Mouse (Mus musculus): ENCODE data around the gene Plod1. TPM values are rescaled to one million over a fixed set of nuclear protein-coding genes. Genes with fewer than 3 reads are reported as not detected.

Plod1 gene
- total RNA-seq, 1 experiment: 26.2 TPM

GRCm38 (mm10) chr4:147935904-147936303 is 663 bp downstream of the Plod1 start:
- Histone ChIP-seq H3K9ac (ENCODE audit: insufficient read depth, low read depth, low read length, poor library complexity, severe bottlenecking) (peak overlapping the region; percentile 88), H3K4me3 (ENCODE audit: insufficient read depth in 1 of 2, low read depth in 1 of 2, low read length in 2 of 2, poor library complexity in 1 of 2, severe bottlenecking in 1 of 2) (peak overlapping the region; percentile 68 to 90), H3K36me3 (ENCODE audit: control insufficient read depth, insufficient read depth, low read length, poor library complexity, severe bottlenecking) (no peaks in the 10 kb centered on the region; the same call in 1 of the 2 replicates), H3K9me3 (ENCODE audit: control insufficient read depth, insufficient read depth, low read depth, low read length) (no peaks in the 10 kb centered on the region), H3K4me1 (ENCODE audit: control insufficient read depth in 2 of 2, insufficient read depth in 2 of 2, low read length in 2 of 2, poor library complexity in 1 of 2) (peaks cover 11 to 20% of the 10 kb centered on the region in 2 experiments), H3K27ac (ENCODE audit: insufficient read depth, low read depth, low read length, poor library complexity, severe bottlenecking) (no peak overlapping the region)
- DNase-seq (ENCODE audit: low read depth, low spot score): no peak
- in situ Hi-C loops (cut with MboI; ENCODE audit: low sequenced_read_pairs in 2 of 2, unreplicated experiment in 2 of 2): no loop called here
- no peak for TF ChIP-seq CHD2 (IDR thresholded peaks at IDR 0.05; ENCODE audit: low read depth, low read length)
- no peak for TF ChIP-seq MAFK (IDR thresholded peaks at IDR 0.05; ENCODE audit: insufficient read depth, low read depth, low read length)
- TF ChIP-seq ZNF384 (IDR thresholded peaks at IDR 0.05; ENCODE audit: low read depth, low read length): no peak
- TF ChIP-seq ZC3H11A (IDR thresholded peaks at IDR 0.05; ENCODE audit: borderline replicate concordance, low read depth, low read length): no peak
- TF ChIP-seq HCFC1 (IDR thresholded peaks at IDR 0.05; ENCODE audit: borderline replicate concordance, insufficient read depth, low read length): no peak

- no peak for DNase-seq (ENCODE audit: low read depth, low spot score)
- Histone ChIP-seq H3K4me3 (ENCODE audit: insufficient read depth in 1 of 2, low read depth in 1 of 2, low read length in 2 of 2, poor library complexity in 1 of 2, severe bottlenecking in 1 of 2) (no peak overlapping the region), H3K27ac (ENCODE audit: insufficient read depth, low read depth, low read length, poor library complexity, severe bottlenecking) (no peak overlapping the region), H3K9me3 (ENCODE audit: control insufficient read depth, insufficient read depth, low read depth, low read length) (no peaks in the 10 kb centered on the region), H3K36me3 (ENCODE audit: control insufficient read depth, insufficient read depth, low read length, poor library complexity, severe bottlenecking) (no peaks in the 10 kb centered on the region; the same call in 1 of the 2 replicates), H3K9ac (ENCODE audit: insufficient read depth, low read depth, low read length, poor library complexity, severe bottlenecking) (no peak overlapping the region), H3K4me1 (ENCODE audit: control insufficient read depth in 2 of 2, insufficient read depth in 2 of 2, low read length in 2 of 2, poor library complexity in 1 of 2) (peaks cover 8 to 18% of the 10 kb centered on the region in 2 experiments)
- TF ChIP-seq CHD2 (IDR thresholded peaks at IDR 0.05; ENCODE audit: low read depth, low read length): no peak
- no peak for TF ChIP-seq HCFC1 (IDR thresholded peaks at IDR 0.05; ENCODE audit: borderline replicate concordance, insufficient read depth, low read length)
- no peak for TF ChIP-seq ZC3H11A (IDR thresholded peaks at IDR 0.05; ENCODE audit: borderline replicate concordance, low read depth, low read length)
- in situ Hi-C loops (cut with MboI; ENCODE audit: low sequenced_read_pairs in 2 of 2, unreplicated experiment in 2 of 2): no loop called here
Observed at GRCm38 (mm10) chr4:147934611-147935010, 2.0 kb downstream of the Plod1 start.

DNA sequence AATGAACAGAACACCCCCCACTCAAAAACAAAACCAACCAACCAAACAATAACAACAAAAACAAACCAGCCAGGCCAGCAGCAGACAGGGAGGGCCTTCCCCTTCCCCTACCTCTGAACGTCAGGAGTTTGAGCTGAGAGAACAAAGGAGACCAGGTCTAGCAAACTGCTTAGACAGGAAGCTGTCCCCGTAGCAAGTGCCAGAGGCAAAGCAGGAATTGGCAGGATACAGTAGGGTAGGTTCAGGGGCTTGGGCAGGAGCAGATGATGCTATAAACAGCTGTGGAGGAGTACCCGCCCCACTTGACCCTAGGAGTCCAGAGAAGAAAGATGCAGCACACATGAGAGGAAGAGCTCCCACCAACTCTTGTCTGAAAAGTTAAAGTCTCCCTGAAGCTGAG is 2.4 kb downstream of the Plod1 start:
- Histone ChIP-seq H3K4me1 (ENCODE audit: control insufficient read depth in 2 of 2, insufficient read depth in 2 of 2, low read length in 2 of 2, poor library complexity in 1 of 2) (peaks cover 8 to 18% of the 10 kb centered on the region in 2 experiments), H3K9me3 (ENCODE audit: control insufficient read depth, insufficient read depth, low read depth, low read length) (no peaks in the 10 kb centered on the region), H3K4me3 (ENCODE audit: insufficient read depth in 1 of 2, low read depth in 1 of 2, low read length in 2 of 2, poor library complexity in 1 of 2, severe bottlenecking in 1 of 2) (no peak overlapping the region), H3K9ac (ENCODE audit: insufficient read depth, low read depth, low read length, poor library complexity, severe bottlenecking) (no peak overlapping the region), H3K36me3 (ENCODE audit: control insufficient read depth, insufficient read depth, low read length, poor library complexity, severe bottlenecking) (no peaks in the 10 kb centered on the region; the same call in 1 of the 2 replicates), H3K27ac (ENCODE audit: insufficient read depth, low read depth, low read length, poor library complexity, severe bottlenecking) (no peak overlapping the region)
- no peak for TF ChIP-seq HCFC1 (IDR thresholded peaks at IDR 0.05; ENCODE audit: borderline replicate concordance, insufficient read depth, low read length)
- TF ChIP-seq CHD2 (IDR thresholded peaks at IDR 0.05; ENCODE audit: low read depth, low read length): no peak
- TF ChIP-seq MAFK (IDR thresholded peaks at IDR 0.05; ENCODE audit: insufficient read depth, low read depth, low read length): no peak
- TF ChIP-seq ZNF384 (IDR thresholded peaks at IDR 0.05; ENCODE audit: low read depth, low read length): no peak
- TF ChIP-seq ZC3H11A (IDR thresholded peaks at IDR 0.05; ENCODE audit: borderline replicate concordance, low read depth, low read length): no peak
- in situ Hi-C loops (cut with MboI; ENCODE audit: low sequenced_read_pairs in 2 of 2, unreplicated experiment in 2 of 2): no loop called here
- no peak for DNase-seq (ENCODE audit: low read depth, low spot score)

GRCm38 (mm10) chr4:147930946-147931345 is 5.6 kb downstream of the Plod1 start:
- H3K9me3 ChIP-seq (ENCODE audit: control insufficient read depth, insufficient read depth, low read depth, low read length): no peaks in the 10 kb centered on the region
- H3K36me3 ChIP-seq (ENCODE audit: control insufficient read depth, insufficient read depth, low read length, poor library complexity, severe bottlenecking): no peaks in the 10 kb centered on the region; the same call in 1 of the 2 replicates
- DNase-seq (ENCODE audit: low read depth, low spot score): no peak
- no peak overlapping the region for H3K4me3 ChIP-seq (ENCODE audit: insufficient read depth in 1 of 2, low read depth in 1 of 2, low read length in 2 of 2, poor library complexity in 1 of 2, severe bottlenecking in 1 of 2)
- H3K9ac ChIP-seq (ENCODE audit: insufficient read depth, low read depth, low read length, poor library complexity, severe bottlenecking): no peak overlapping the region
- in situ Hi-C loops (cut with MboI; ENCODE audit: low sequenced_read_pairs in 2 of 2, unreplicated experiment in 2 of 2): no loop called here
- H3K27ac ChIP-seq (ENCODE audit: insufficient read depth, low read depth, low read length, poor library complexity, severe bottlenecking): no peak overlapping the region
- peaks cover 5 to 8% of the 10 kb centered on the region in 2 experiments; a peak in 2 of 4 replicates for H3K4me1 ChIP-seq (ENCODE audit: control insufficient read depth in 2 of 2, insufficient read depth in 2 of 2, low read length in 2 of 2, poor library complexity in 1 of 2)
- no peak for TF ChIP-seq CHD2 (IDR thresholded peaks at IDR 0.05; ENCODE audit: low read depth, low read length)
- TF ChIP-seq HCFC1 (IDR thresholded peaks at IDR 0.05; ENCODE audit: borderline replicate concordance, insufficient read depth, low read length): no peak
- no peak for TF ChIP-seq ZNF384 (IDR thresholded peaks at IDR 0.05; ENCODE audit: low read depth, low read length)
- no peak for TF ChIP-seq ZC3H11A (IDR thresholded peaks at IDR 0.05; ENCODE audit: borderline replicate concordance, low read depth, low read length)
- no peak for TF ChIP-seq MAFK (IDR thresholded peaks at IDR 0.05; ENCODE audit: insufficient read depth, low read depth, low read length)

- Histone ChIP-seq H3K9me3 (ENCODE audit: control insufficient read depth, insufficient read depth, low read depth, low read length) (no peaks in the 10 kb centered on the region), H3K9ac (ENCODE audit: insufficient read depth, low read depth, low read length, poor library complexity, severe bottlenecking) (no peak overlapping the region), H3K4me1 (ENCODE audit: control insufficient read depth in 2 of 2, insufficient read depth in 2 of 2, low read length in 2 of 2, poor library complexity in 1 of 2) (peaks cover 0 to 5% of the 10 kb centered on the region in 2 experiments; a peak in 1 of 4 replicates), H3K4me3 (ENCODE audit: insufficient read depth in 1 of 2, low read depth in 1 of 2, low read length in 2 of 2, poor library complexity in 1 of 2, severe bottlenecking in 1 of 2) (no peak overlapping the region), H3K36me3 (ENCODE audit: control insufficient read depth, insufficient read depth, low read length, poor library complexity, severe bottlenecking) (no peaks in the 10 kb centered on the region; the same call in 1 of the 2 replicates), H3K27ac (ENCODE audit: insufficient read depth, low read depth, low read length, poor library complexity, severe bottlenecking) (no peak overlapping the region)
- in situ Hi-C loops (cut with MboI; ENCODE audit: low sequenced_read_pairs in 2 of 2, unreplicated experiment in 2 of 2): no loop called here
- TF ChIP-seq ZC3H11A (IDR thresholded peaks at IDR 0.05; ENCODE audit: borderline replicate concordance, low read depth, low read length): no peak
- DNase-seq (ENCODE audit: low read depth, low spot score): no peak
Observed at GRCm38 (mm10) chr4:147928540-147928939, 8.0 kb downstream of the Plod1 start.
